Mouse (Mus musculus) ES-E14 (cell line): Measurements from ENCODE around the gene Cnot3.

Experiments
- MAFK ChIP-seq: IDR thresholded peaks from 2 replicates; pipeline ENCODE4 v1.6.1; 2014; ENCODE audit warnings: mild to moderate bottlenecking, low read depth, low read length, inconsistent platforms; ENCODE audit not compliant: insufficient read depth
- ZNF384 ChIP-seq: IDR thresholded peaks from 2 replicates; pipeline ENCODE4 v1.6.1; 2012; ENCODE audit warnings: low read depth, low read length, inconsistent platforms

DNA sequence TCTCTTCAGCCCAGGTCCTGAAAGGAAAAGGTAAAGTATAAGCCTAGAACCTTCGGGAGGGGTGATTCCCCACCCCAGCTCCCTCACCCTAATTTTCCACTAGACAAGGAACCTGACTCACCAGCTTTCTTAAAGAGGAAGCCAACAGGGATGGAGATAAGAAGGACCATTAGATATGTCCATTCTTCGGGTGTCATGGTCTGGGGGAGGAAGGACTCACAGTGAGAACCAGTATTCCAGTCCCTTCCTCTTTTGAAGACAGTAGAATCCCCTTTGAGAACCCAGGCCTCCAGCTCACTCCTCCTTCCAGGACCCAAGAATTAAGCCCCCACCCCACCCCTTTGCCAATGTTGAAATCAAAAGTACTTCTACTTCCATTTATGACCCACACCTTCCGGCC is 46.9 kb downstream of the Cnot3 start:
- TF ChIP-seq ZNF384 (no peak), MAFK (no peak)
